Mouse (Mus musculus): Measurements from ENCODE around the gene Bmper.

- TF ChIP-seq EP300 (IDR thresholded peaks at IDR 0.05; ENCODE audit: low read depth) (no peak), CTCF (IDR thresholded peaks at IDR 0.05; ENCODE audit: low read depth) (no peak)
Observed at GRCm38 (mm10) chr9:23469886-23470285, 247.0 kb downstream of the Bmper start.

Measured in liver, postnatal 0 days (tissue).